Mouse (Mus musculus) CH12.LX (cell line): ENCODE data around the gene Usp36.

Experiments
- GABPA ChIP-seq: IDR thresholded peaks from 2 replicates; pipeline ENCODE4 v1.6.1; 2012; ENCODE audit warnings: low read depth, low read length, improper control_type of control experiment, inconsistent platforms; ENCODE audit not compliant: insufficient replicate concordance
- MEF2A ChIP-seq: IDR thresholded peaks from 2 replicates; pipeline ENCODE4 v1.6.1; 2014; ENCODE audit warnings: low read depth, mild to moderate bottlenecking, inconsistent platforms, low read length, improper control_type of control experiment, borderline replicate concordance
- POLR2AphosphoS2 ChIP-seq: IDR thresholded peaks from 2 replicates; pipeline ENCODE4 v1.6.1; 2011; ENCODE audit warnings: low read depth, low read length, improper control_type of control experiment
- ZC3H11A ChIP-seq: IDR thresholded peaks from 2 replicates; pipeline ENCODE4 v1.6.1; 2012; ENCODE audit warnings: low read depth, mild to moderate bottlenecking, inconsistent platforms, low read length, improper control_type of control experiment

GRCm38 (mm10) chr11:118226850-118227249 lies 63.2 kb downstream of the Usp36 start:
- TF ChIP-seq POLR2AphosphoS2 (no peak), GABPA (no peak), MEF2A (no peak), ZC3H11A (no peak)
